Mouse (Mus musculus) splenic B cell, adult 2 months (primary cell): ENCODE data around the gene Adamts3.

ENCODE experiments used
- DNase-seq: peaks from one replicate; pipeline ENCODE4 v3.0.0-alpha.2; 2011; ENCODE audit warnings: low read depth, low spot score
- H3K27me3 ChIP-seq: 2 replicates; pipeline ENCODE4 v1.6.1; 2012; ENCODE audit warnings: mild to moderate bottlenecking, low read length, moderate library complexity, mixed read lengths; ENCODE audit not compliant: control insufficient read depth, poor library complexity, insufficient read depth, severe bottlenecking
- H3K36me3 ChIP-seq: 2 replicates; pipeline ENCODE4 v1.6.1; 2012; ENCODE audit warnings: mild to moderate bottlenecking, low read length, moderate library complexity, mixed read lengths; ENCODE audit not compliant: control insufficient read depth, poor library complexity, insufficient read depth, severe bottlenecking

Gene Adamts3

GRCm38 (mm10) chr5:89770655-89771355 is 112.3 kb downstream of the Adamts3 start:
- H3K36me3 ChIP-seq = no peaks in the 10 kb centered on the region
- no peaks in the 10 kb centered on the region for H3K27me3 ChIP-seq
- no peak for DNase-seq

GRCm38 (mm10) chr5:89763189-89764187 is 119.6 kb downstream of the Adamts3 start:
- DNase-seq = no peak
- Histone ChIP-seq H3K27me3 (no peaks in the 10 kb centered on the region), H3K36me3 (no peaks in the 10 kb centered on the region)

DNA sequence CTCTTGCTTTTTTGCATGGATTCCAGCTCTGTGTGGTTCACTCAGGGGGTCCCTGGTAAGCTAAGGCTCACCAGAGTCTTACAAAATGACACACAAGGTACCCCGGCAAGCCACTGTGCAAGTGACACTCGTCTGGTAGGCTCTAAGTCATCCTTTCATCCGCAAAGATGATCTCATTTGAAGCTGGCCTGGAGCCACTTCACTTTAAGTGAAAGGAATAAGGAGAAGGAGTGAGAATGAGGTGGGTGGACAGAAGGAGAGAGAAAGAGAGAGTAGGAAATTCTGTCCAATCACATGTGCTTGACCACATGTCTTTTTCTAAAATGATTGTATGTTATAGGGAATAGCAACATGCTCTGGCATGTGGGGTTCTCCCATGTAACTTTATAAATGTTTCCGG is 122.8 kb downstream of the Adamts3 start:
- Histone ChIP-seq H3K36me3 (no peaks in the 10 kb centered on the region), H3K27me3 (no peaks in the 10 kb centered on the region)
- no peak for DNase-seq

GRCm38 (mm10) chr5:89751836-89752235 is 131.3 kb downstream of the Adamts3 start:
- Histone ChIP-seq H3K27me3 (no peaks in the 10 kb centered on the region), H3K36me3 (no peaks in the 10 kb centered on the region)
- no peak for DNase-seq

DNA sequence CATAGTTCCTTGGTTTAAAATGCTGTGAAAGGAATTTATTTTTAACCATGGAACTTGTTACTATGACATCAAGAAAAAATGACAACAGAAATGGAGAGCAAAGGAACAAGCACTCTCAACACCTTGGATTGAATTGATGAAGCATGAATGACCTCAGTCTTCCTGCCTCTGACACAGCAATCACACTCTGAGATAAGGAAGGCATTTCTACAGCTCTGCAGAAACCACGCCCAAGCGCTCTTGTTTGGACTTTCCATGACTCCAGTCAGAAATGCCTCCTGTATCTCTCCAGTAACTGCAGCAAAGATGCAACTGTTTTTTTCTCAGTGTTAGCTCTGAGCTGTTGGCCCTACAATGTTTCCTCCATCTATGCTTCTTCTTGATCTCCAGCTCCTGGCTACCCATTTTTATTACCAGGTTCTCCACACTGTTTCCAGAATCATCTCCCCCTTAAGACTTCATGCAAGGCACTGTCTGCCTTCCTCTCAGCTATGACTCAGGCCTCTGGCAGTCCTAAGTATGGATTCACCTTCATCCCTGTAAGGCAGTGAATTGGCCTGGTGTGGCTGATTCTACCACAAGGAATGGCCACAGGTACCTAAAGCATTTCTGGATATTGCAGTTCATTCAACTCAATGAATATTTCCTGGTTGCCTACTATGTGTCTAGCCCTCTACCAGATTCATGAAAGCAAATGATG is 134.8 kb downstream of the Adamts3 start:
- Histone ChIP-seq H3K36me3 (no peaks in the 10 kb centered on the region), H3K27me3 (no peaks in the 10 kb centered on the region)

GRCm38 (mm10) chr5:89747149-89747659 is 135.9 kb downstream of the Adamts3 start:
- H3K36me3 ChIP-seq = no peaks in the 10 kb centered on the region
- no peak for DNase-seq

More for the DNA sequence above, 134.8 kb downstream of the Adamts3 start:
- no peak for DNase-seq

DNA sequence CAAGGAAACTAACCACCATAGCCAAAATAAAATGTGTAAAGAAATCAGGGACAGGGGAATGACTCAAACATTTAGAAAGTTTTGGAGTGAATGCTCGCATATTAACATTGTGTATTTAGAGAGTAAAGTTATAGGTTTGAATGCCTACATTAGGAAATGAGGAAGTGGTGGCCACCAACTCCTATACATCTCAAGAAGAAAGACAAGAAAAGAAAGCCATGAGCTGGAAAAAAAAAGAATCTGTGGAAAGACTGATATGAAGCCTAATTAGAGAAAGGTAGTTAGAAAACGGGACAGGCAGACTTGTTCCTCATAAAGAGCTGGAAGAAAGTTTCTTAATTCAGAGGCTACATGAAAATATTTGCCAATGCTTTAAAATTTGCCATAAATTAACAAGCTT is 138.0 kb downstream of the Adamts3 start:
- Histone ChIP-seq H3K36me3 (no peaks in the 10 kb centered on the region), H3K27me3 (no peaks in the 10 kb centered on the region)
- no peak for DNase-seq

More at GRCm38 (mm10) chr5:89747149-89747659, 135.9 kb downstream of the Adamts3 start:
- H3K27me3 ChIP-seq = no peaks in the 10 kb centered on the region

- H3K27me3 ChIP-seq = no peaks in the 10 kb centered on the region
- H3K36me3 ChIP-seq = no peaks in the 10 kb centered on the region
- DNase-seq = no peak
Measured at GRCm38 (mm10) chr5:89734759-89735158, 148.4 kb downstream of the Adamts3 start.

GRCm38 (mm10) chr5:89730411-89730810 is 152.7 kb downstream of the Adamts3 start:
- H3K36me3 ChIP-seq = no peaks in the 10 kb centered on the region
- no peak for DNase-seq
- no peaks in the 10 kb centered on the region for H3K27me3 ChIP-seq

DNA sequence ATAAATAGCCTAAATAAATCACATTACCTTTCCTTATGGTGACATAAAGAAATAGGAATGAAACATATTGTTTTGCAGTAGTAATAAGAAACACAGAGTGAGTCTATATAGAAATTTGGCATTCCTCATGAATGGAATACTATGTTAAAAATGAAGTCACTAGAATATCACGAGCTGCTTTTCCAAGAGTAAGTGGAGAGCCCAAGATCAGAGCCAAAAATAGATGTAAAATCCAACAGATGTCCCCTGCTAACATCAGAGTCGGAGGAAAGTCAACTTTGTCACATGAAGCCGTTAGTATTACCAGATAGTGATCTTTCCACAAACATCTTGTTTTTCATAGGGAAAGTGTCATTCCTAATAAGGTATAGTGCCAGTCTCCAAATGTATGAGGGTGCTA is 155.0 kb downstream of the Adamts3 start:
- Histone ChIP-seq H3K27me3 (no peaks in the 10 kb centered on the region), H3K36me3 (no peaks in the 10 kb centered on the region)
- DNase-seq = no peak

- no peaks in the 10 kb centered on the region for H3K36me3 ChIP-seq
- H3K27me3 ChIP-seq = no peaks in the 10 kb centered on the region
- DNase-seq = no peak
Measured at GRCm38 (mm10) chr5:89727497-89728057, 155.6 kb downstream of the Adamts3 start.

DNA sequence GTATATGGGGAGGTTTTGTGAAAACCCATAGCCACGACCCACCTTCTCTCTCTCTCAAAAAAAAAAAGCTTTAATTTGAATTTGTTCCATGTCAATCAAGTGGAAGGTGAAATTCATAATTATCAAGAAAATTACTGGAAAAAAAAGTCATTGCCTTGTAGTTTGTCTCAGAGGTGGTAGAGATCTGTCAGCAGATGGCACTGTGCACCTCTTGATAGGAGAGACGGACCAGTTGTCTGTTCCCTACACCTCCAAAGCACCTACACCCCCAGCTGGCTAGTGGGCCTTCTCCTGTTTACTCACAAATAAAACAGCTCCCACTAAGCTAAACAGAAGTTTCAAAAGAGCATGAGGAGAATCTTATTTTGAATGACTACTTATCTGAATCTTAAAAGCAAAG is 168.6 kb downstream of the Adamts3 start:
- H3K27me3 ChIP-seq = no peaks in the 10 kb centered on the region
- DNase-seq = no peak
- no peaks in the 10 kb centered on the region for H3K36me3 ChIP-seq

GRCm38 (mm10) chr5:89711116-89711859 is 171.8 kb downstream of the Adamts3 start:
- no peaks in the 10 kb centered on the region for H3K36me3 ChIP-seq
- DNase-seq = no peak
- H3K27me3 ChIP-seq = no peaks in the 10 kb centered on the region

DNA sequence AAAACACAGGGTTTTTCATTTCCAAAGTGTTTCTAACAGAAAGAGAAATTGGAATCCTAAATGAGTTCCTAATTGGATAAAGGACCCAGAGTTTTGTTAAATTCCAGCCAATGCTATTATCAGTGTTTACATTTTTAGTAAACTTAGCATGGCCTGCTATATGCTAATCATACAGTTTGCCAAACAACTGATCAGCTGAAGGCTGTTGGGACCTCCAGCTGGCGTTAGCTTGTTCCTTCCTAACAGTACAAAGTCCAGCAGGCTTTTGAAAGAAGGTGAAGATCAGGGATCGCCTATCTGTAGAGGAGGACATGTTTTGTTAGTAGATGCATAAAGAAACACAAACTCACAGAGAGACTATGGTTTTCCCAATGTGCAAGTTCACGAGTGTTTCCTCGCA is 173.7 kb downstream of the Adamts3 start:
- H3K27me3 ChIP-seq = no peaks in the 10 kb centered on the region

More for the DNA sequence above, 173.7 kb downstream of the Adamts3 start:
- H3K36me3 ChIP-seq = no peaks in the 10 kb centered on the region
- no peak for DNase-seq
